Mouse (Mus musculus) brain, embryonic 14.5 days (tissue): ENCODE data around the gene Gulp1. TPM values are rescaled to one million over a fixed set of nuclear protein-coding genes. Genes with fewer than 3 reads are reported as not detected.

Source experiments
- DNase-seq: peaks from one replicate; pipeline ENCODE4 v3.0.0-alpha.2; 2011; ENCODE audit warnings: low read depth
- CTCF ChIP-seq: fragments of 200-500 bp; IDR thresholded peaks from 2 replicates; pipeline ENCODE4 v1.5.1; 2012; ENCODE audit warnings: inconsistent platforms, mild to moderate bottlenecking, moderate library complexity, borderline replicate concordance; ENCODE audit not compliant: insufficient read depth, insufficient read length; ENCODE audit errors: extremely low read depth
- POLR2A ChIP-seq: fragments of 200-500 bp; IDR thresholded peaks from 2 replicates; pipeline ENCODE4 v1.6.1; 2012; ENCODE audit warnings: mild to moderate bottlenecking, inconsistent platforms, borderline replicate concordance; ENCODE audit not compliant: poor library complexity, insufficient read depth, insufficient read length, severe bottlenecking; ENCODE audit errors: extremely low read depth
- polyA plus RNA-seq: library from polyadenylated mRNA; depleted of rRNA; stranded (reverse); fragments of >200 nt; gene quantifications from 2 replicates; pipeline ENCODE4 v1.2.3, GENCODE M21; 2012; rRNA removed

Gene Gulp1
- polyA plus RNA-seq: 6.7 and 7.3 TPM in 2 replicates

DNA sequence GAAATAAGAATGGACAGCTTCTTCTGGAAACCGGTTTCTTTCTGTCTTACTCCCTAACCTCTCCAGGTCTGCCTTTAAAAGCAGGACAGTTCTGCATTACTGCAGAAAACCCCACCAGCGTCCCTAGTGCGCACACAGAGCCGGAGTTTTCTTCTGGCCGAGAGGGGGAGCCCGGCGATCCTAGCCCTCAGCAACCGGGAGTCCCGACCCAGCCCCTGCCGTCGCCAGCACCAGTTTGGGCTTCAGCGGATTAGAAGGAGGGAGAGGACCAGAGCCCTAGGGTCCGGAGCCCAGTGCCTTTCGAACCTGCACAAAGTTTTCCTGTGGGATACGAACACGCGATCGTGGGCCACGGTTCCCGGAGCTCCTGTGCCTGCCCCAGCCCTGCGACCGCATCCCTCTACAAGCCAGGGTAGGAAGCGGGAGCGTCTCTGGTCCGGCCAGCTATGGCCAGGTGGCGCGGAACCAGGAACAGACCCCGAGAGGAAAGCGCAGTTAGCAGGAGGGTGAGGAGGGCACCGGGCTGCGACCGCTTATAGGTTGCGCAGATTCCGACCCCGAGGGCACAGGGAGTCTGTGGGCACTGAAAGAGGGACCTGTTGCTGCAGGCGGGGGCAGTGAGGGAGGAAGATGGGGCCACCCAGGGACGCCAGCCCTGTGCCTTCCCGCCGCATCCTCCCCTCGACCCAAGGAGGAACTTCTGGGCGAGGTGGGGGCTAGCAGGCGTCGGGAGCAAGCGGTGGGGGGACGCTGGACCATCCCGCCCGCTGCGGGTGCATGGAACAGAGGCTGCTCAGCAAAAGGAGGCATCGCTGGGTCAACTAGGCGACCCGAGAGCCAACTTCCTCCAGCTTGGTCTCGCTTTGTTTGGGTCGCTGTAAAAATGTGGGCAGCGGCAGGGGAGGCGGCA is at the start of gene Gulp1:
TSS of gene Gulp1 (plus strand) at position 51 of the 910 bp plus-strand sequence.
- peak; percentile 83 for DNase-seq

DNA sequence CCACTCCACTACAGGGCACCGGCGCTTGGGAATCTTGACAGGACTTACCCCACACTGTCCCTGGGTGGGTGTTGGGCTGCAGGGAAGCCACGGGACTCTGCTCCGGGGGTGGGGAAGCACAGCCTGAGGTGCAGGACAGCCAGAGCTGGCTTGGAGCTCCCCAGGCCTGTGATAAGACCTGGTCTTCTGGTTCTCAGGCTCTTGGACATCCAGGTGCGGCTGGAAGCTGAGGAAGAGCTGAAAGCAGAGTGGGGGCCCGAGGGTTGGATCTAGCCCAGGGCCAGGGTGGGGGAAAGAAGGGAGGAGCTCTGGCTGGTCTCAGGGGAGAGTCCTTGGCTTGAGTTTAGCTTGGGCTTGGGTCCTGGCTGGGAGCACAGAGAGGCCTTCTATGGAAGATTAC is 1.1 kb upstream of the Gulp1 start:
- TF ChIP-seq POLR2A: no peak
- no peak for TF ChIP-seq CTCF
- no peak for DNase-seq

More for the DNA sequence above, at the start of gene Gulp1:
- TF ChIP-seq CTCF (peak; percentile 66), POLR2A (no peak)

DNA sequence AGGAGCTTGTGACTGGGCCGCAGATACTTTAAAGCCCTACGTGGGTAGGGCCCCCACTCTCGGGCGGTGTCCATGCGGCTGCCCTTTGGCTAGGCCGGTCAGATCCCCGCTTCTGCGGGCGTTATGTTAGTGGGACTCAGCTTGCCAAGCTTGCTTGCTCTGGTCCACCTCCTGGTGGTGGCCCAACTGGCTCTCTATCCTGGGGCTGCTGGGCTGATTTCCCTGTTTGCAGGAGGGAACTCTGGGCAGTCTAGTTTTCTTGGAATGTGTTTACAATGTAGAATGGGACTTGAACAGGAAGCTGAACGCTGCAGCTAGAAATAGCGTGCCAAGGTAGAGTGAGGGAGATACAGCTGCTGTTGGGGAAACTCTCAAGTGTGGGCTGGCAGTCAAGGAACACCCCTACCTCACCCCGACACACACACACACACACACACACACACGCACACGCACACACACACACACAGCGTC is 1.1 kb downstream of the Gulp1 start:
- peak; percentile 75 for DNase-seq
- TF ChIP-seq CTCF (peak; percentile 33; the same call in 1 of the 2 replicates), POLR2A (peak; percentile 13; the same call in 1 of the 2 replicates)

DNA sequence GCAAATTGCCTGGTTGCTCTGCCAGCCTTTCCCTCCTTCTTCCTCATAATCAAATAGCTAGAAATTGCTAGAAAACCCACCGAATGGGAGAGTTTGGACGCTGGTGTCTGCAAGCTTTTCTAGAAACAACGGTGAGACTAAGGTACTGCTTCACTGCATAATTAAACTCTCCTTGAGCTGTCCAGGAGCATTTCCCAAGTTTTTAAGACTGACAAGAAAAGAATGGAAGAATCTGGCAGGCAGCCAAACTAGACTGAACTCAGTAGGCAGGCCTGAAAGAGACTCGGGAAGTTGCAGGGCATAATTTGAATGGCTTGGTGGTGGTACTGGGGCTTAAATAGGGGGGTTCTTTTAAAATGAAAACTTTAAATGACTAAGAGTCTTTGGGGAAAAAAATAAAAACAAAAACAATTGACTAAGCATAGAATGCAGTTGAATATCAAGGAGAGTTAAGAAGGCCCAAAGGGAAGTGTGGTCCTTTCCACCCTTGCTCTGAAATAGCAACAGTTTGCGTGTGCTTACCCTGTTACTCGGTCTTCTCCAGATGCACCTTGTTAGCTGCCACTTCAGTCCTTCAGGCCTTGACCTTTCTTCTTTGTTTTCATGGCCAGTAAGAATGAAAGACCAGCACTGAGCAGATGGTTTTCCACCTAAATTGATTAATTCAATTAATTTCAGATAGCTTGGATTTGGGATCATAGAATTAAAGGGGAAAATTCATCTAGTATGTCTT is 2.0 kb downstream of the Gulp1 start:
- peak; percentile 93 for DNase-seq
- TF ChIP-seq POLR2A (no peak), CTCF (no peak)

GRCm38 (mm10) chr1:44567431-44567830 is 16.1 kb downstream of the Gulp1 start:
- DNase-seq: no peak
- TF ChIP-seq POLR2A: no peak
- TF ChIP-seq CTCF: no peak

DNA sequence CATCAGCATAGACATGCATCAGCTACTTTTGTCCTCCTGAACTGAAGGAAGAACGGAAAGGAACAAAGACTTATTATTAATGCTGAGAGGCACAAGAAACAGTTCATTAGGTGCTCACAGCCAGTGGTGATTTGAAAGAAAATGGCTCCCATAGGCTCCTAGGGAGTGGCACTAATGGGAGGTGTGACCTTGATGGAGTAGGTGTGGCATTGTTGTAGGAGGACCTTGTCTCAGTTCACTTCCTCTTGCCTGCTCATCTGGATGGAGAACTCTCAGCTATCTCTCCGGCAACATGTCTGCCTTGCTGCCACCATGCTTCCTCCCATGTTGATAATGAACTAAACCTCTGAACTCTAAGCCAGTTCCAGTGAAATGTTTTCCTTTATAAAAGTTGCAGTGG is 17.0 kb downstream of the Gulp1 start:
- no peak for DNase-seq
- TF ChIP-seq CTCF (no peak), POLR2A (no peak)

GRCm38 (mm10) chr1:44576001-44576400 is 24.7 kb downstream of the Gulp1 start:
- TF ChIP-seq POLR2A: no peak
- TF ChIP-seq CTCF: no peak
- no peak for DNase-seq

GRCm38 (mm10) chr1:44576610-44577009 is 25.3 kb downstream of the Gulp1 start:
- TF ChIP-seq POLR2A (no peak), CTCF (no peak)
- no peak for DNase-seq

- TF ChIP-seq POLR2A (no peak), CTCF (no peak)
- DNase-seq: no peak
Measured at GRCm38 (mm10) chr1:44580390-44580789, 29.1 kb downstream of the Gulp1 start.

DNA sequence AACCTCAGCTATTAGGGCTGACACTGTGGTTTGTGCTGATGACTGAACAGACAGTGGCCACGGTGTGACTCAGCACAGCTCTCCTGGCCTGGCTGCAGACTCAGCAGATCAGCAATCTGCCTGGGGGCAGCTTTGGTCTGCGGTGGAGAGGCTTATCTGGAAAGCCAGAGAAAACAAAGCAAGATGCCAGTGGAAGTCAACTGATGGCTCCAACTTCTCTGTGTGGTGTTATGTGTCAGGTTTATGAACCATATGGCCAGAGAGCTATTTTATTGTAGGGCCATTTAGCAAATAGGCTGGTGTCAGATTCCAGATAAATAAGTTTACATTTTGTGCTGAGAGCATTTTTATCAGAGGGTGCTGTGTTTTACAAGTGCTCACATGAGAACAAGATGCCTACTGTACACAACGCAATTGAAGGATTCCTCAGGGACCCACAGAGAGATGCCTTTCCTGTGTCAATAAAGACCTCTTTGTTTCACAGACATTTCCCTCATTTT is 33.6 kb downstream of the Gulp1 start:
- DNase-seq: peak; percentile 58
- no peak for TF ChIP-seq CTCF
- TF ChIP-seq POLR2A: no peak

DNA sequence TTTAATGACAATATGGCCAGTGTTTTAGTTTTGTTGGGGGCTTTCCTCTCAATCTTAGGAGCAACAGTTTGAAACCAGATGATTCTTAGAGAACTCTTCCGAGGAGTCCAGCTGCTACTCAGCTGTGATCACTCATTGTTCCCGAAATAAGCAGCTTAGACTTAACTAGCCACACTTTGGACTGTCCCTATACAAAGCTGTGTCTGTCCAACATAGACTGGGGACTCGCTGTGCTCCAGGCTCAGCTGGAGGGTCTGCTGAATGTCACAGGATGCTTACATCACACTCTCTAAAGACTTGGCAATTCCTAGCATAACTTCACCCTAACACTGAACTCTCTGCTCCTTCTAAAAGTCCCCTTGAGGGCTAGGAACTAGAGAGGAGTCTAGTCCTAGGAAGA is 40.4 kb downstream of the Gulp1 start:
- no peak for TF ChIP-seq POLR2A
- TF ChIP-seq CTCF: no peak
- peak; percentile 46 for DNase-seq

- TF ChIP-seq POLR2A (no peak), CTCF (no peak)
- DNase-seq: no peak
Measured at GRCm38 (mm10) chr1:44593109-44593508, 41.8 kb downstream of the Gulp1 start.
